Mouse (Mus musculus) intestine, embryonic 14.5 days (tissue): Measurements from ENCODE around the gene Slc22a4. TPM values are rescaled to one million over a fixed set of nuclear protein-coding genes. Genes with fewer than 3 reads are reported as not detected.

Experiments used
- ATAC-seq: fragments of 200-750 bp; cut with Nextera tagmentation; replicated peaks from 2 replicates; pipeline ENCODE4 v1.8.0; 2017; ENCODE audit warnings: low read depth, moderate number of reproducible peaks, moderate TSS enrichment, moderate library complexity; ENCODE audit not compliant: low FRiP score, low TSS enrichment
- DNase-seq: peaks from one replicate; pipeline ENCODE4 v3.0.0-alpha.2; 2018; ENCODE audit warnings: low spot score
- H3K27ac ChIP-seq: fragments of 300-500 bp; sonication (generic); 2 replicates; pipeline ENCODE4 v1.5.1; 2014; ENCODE audit warnings: low read depth, mild to moderate bottlenecking, control low read depth
- H3K27me3 ChIP-seq: fragments of 300-500 bp; sonication (generic); replicated peaks from 2 replicates; pipeline ENCODE4 v1.6.1; 2014; ENCODE audit warnings: low read length, control low read depth; ENCODE audit not compliant: control insufficient read depth, insufficient read depth
- H3K36me3 ChIP-seq: fragments of 300-500 bp; sonication (generic); 2 replicates; pipeline ENCODE4 v1.6.1; 2014; ENCODE audit warnings: low read length, control low read depth; ENCODE audit not compliant: control insufficient read depth, insufficient read depth
- H3K4me1 ChIP-seq: fragments of 300-500 bp; sonication (generic); replicated peaks from 2 replicates; pipeline ENCODE4 v1.6.1; 2014; ENCODE audit warnings: low read length, control low read depth, mixed read lengths; ENCODE audit not compliant: control insufficient read depth, insufficient read depth
- H3K4me2 ChIP-seq: fragments of 300-500 bp; sonication (generic); 2 replicates; pipeline ENCODE4 v1.6.1; 2014; ENCODE audit warnings: low read length
- H3K4me3 ChIP-seq: fragments of 300-500 bp; sonication (generic); 2 replicates; pipeline ENCODE4 v1.5.1; 2014; ENCODE audit warnings: low read depth, low read length, control low read depth, mixed read lengths
- H3K9ac ChIP-seq: fragments of 300-500 bp; sonication (generic); 2 replicates; pipeline ENCODE4 v1.6.1; 2014; ENCODE audit warnings: mild to moderate bottlenecking, low read length
- H3K9me3 ChIP-seq: fragments of 300-500 bp; sonication (generic); 2 replicates; pipeline ENCODE4 v1.6.1; 2016; ENCODE audit warnings: low read length, control low read depth; ENCODE audit not compliant: control insufficient read depth
- whole genome bisulfite sequencing: fragments of 180-500 bp; shearing (Covaris S2); extraction: QIAGEN DNeasy Blood & Tissue Kit; methylation state at CpG from one replicate; pipeline ENCODE4 v1.1.7; 2014; 5-methylcytosine and 5-hydroxymethylcytosine counted together
- polyA plus RNA-seq: library from polyadenylated mRNA; unstranded; fragments of >200 nt; fragmentation: Nextera tagmentation; extraction: Ambion mirVana; gene quantifications from 2 replicates; pipeline ENCODE4 v1.2.1, GENCODE M21; 2014

Gene Slc22a4
- polyA plus RNA-seq, 1 experiment from 2014 or later = 0.18 TPM

DNA sequence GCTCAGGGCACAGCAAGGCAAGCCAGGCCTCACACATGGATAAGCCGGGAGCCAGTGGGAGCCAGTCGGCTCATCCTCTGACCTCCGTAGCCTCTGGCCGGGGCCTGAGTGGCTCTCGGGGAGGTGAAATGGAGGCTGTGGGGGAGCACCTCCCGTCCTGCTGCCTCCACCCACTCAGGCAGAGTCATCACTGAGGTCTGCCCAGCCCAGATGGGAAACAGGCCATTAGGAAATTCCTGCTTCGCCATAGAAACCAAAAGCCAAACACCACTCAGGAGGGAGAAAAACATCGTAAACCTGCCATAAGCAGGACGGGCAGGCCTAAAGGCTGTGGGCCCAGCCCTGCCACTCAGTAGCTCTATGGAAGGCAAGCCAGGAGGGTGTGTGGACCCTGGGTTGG is 32.4 kb upstream of the Slc22a4 start:
- peak overlapping the region; percentile 45; the same call in 1 of the 2 replicates for H3K27ac ChIP-seq
- H3K4me2 ChIP-seq = no peak overlapping the region
- no peak overlapping the region for H3K9ac ChIP-seq
- peaks cover 49% of the 10 kb centered on the region for H3K4me1 ChIP-seq
- H3K4me3 ChIP-seq = no peak overlapping the region
- peak; percentile 48; the same call in 1 of the 2 replicates for ATAC-seq
- whole genome bisulfite sequencing = 17% methylated on average over 9 of the region's 9 CpGs
- no peak for DNase-seq
- no peaks in the 10 kb centered on the region for H3K27me3 ChIP-seq
- peaks cover 17% of the 10 kb centered on the region for H3K36me3 ChIP-seq
- no peaks in the 10 kb centered on the region for H3K9me3 ChIP-seq

DNA sequence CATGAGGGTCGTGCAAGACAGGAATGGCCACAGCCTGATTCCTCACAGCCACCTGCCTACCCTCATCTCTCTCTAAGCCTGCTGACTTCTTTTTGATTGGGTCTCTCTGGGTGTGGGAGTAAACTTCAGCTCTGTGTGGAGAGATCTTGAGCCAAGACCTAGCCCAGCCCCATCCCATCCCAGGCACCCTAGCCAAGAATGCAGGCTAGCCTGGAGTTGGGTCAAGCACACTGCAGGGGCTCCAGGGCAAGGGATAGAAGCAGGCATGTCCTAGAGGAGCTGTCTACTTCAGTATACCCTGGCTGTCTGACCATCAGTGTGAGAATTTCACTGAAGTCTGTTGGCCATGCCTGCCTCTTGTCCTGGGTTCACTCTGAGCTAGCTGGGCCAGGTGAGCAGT is 31.6 kb upstream of the Slc22a4 start:
- Histone ChIP-seq H3K36me3 (peaks cover 21% of the 10 kb centered on the region), H3K27me3 (no peaks in the 10 kb centered on the region), H3K4me3 (no peak overlapping the region), H3K9ac (no peak overlapping the region), H3K4me2 (no peak overlapping the region), H3K4me1 (peaks cover 49% of the 10 kb centered on the region), H3K27ac (peak overlapping the region; percentile 34; the same call in 1 of the 2 replicates), H3K9me3 (no peaks in the 10 kb centered on the region)
- 56% methylated on average over 1 of the region's 1 CpGs for WGBS
- DNase-seq (no peak), ATAC-seq (no peak)

DNA sequence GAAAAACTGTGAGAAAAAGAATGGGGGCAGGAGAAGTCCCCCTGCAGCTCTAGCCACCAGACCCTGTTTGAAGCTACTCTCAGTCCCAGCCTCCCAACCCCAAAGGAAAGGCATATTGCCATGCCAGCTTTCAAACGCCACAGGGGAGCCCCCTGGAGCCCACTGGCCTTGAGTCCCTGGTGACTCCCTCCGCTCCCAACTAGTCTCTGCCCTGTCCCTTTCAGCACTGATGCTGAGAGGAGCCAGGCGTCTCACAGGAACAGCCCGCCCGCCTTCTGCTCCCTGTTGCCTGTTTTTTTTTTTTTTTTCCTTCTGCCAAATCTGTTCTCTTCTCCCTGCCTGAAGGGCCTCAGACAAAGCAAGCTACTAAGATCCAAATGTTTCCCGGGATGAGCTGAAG is 30.8 kb upstream of the Slc22a4 start:
- H3K27me3 ChIP-seq = no peaks in the 10 kb centered on the region
- no peak for DNase-seq
- H3K9ac ChIP-seq = no peak overlapping the region
- WGBS = 24% methylated on average over 6 of the region's 6 CpGs
- no peaks in the 10 kb centered on the region for H3K9me3 ChIP-seq
- peaks cover 21% of the 10 kb centered on the region for H3K36me3 ChIP-seq
- no peak overlapping the region for H3K4me3 ChIP-seq
- H3K27ac ChIP-seq = peak overlapping the region; percentile 62; the same call in 1 of the 2 replicates
- no peak overlapping the region for H3K4me2 ChIP-seq
- peaks cover 44% of the 10 kb centered on the region for H3K4me1 ChIP-seq
- ATAC-seq = no peak

DNA sequence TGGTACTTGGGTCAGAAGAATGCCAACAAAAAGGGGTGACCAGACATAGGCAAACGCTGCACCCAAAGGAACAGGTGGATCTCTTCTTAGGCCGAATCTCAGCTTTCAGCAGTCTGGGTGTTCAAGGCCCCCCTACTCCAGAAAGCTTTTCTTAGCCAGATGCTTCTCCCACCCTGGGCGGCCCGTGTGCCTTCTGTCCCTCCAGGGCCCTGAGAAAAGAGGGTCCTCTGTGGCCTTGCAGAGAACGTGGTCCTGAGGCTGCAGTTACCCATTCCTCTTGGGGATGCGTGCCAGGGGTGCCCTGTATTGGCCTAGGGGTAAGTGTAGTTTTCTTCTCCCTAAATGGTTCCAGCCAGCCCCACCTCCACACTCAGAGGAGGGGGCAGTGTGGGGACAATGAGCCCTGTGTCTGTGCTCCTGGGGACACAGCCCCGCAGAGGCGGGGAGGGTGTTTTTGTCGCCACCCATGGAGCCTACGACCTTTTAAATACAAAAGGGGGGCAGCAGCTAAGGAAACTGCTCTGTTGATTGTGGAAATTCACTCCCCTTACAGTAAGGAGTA is 30.2 kb upstream of the Slc22a4 start:
- Histone ChIP-seq H3K9me3 (no peaks in the 10 kb centered on the region), H3K4me3 (no peak overlapping the region), H3K27ac (0 out of 2 replicates have a peak overlapping the region, but pooled peaks have one; percentile 27), H3K4me2 (no peak overlapping the region), H3K9ac (no peak overlapping the region), H3K36me3 (peaks cover 21% of the 10 kb centered on the region), H3K27me3 (no peaks in the 10 kb centered on the region), H3K4me1 (peaks cover 41% of the 10 kb centered on the region)
- ATAC-seq (no peak), DNase-seq (no peak)
- 54% methylated on average over 10 of the region's 10 CpGs for WGBS

DNA sequence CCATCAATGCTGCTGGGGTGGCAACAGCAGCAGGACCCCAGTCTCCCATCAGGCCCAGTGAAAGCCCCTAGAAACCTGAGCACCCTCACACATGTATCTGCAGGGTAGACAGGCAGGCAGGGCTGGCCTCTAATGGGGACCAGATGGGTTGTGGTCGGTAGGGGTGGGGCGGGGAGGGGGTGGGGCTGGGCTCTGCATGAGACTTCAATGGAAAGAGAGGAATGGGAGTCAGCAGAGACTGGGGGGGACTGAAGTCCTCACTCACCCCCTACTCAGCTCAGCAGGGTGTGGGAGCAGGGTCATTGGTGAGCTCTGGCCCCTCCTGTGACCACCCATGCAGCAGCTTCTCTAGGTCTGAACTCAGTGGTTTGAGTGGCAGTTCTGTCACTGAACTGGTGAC is 29.5 kb upstream of the Slc22a4 start:
- Histone ChIP-seq H3K4me2 (no peak overlapping the region), H3K9ac (no peak overlapping the region), H3K27ac (no peak overlapping the region), H3K4me1 (peaks cover 36% of the 10 kb centered on the region), H3K9me3 (no peaks in the 10 kb centered on the region), H3K4me3 (no peak overlapping the region), H3K27me3 (no peaks in the 10 kb centered on the region), H3K36me3 (peaks cover 21% of the 10 kb centered on the region)
- DNase-seq (no peak), ATAC-seq (no peak)
- WGBS = 22% methylated on average over 2 of the region's 2 CpGs

DNA sequence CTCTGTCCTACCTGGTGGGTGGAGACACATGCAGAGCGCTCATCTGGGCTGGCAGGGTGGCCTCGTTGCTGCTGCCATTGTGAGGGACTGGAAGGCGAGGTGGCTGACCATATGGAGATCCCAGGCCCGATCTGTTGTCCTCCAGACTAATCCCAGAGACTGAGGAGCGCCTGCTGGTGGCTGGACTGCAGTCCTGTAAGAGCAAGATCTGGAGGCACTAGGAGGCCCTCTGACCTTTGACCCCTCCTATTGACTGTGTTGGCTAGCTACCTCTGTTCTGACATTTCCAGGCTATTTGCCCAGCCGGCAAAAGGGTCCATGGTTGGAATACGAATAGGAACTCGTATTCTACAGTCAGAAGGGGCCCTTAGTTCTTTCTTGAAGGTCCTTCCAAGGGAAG is 28.2 kb upstream of the Slc22a4 start:
- Histone ChIP-seq H3K27ac (no peak overlapping the region), H3K36me3 (peaks cover 22% of the 10 kb centered on the region), H3K9me3 (no peaks in the 10 kb centered on the region), H3K4me3 (no peak overlapping the region), H3K9ac (no peak overlapping the region), H3K4me2 (no peak overlapping the region), H3K4me1 (peaks cover 32% of the 10 kb centered on the region), H3K27me3 (no peaks in the 10 kb centered on the region)
- DNase-seq (no peak), ATAC-seq (no peak)
- 47% methylated on average over 8 of the region's 8 CpGs for WGBS

DNA sequence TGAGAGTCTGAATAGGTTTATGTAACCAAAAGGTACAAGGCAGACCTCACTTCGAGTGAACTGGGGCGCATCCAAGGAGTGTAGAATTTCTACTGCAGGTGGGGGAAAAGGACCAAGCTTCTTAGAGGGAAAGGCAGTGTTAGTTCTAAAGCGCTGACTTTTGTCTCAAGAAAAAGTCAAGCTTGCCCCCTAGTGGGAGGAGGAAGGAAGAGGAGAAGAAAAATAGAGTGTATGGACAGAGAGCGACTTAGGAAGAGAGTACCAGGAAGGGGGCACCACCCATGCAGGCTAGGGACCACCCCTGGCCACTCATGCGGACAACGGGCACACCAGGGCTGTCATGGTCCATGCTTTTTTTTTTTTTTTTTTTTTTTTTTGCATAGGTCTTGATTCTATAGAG is 26.4 kb upstream of the Slc22a4 start:
- ATAC-seq (no peak), DNase-seq (no peak)
- Histone ChIP-seq H3K9ac (no peak overlapping the region), H3K4me3 (no peak overlapping the region), H3K4me1 (peaks cover 16% of the 10 kb centered on the region), H3K27ac (no peak overlapping the region), H3K4me2 (no peak overlapping the region), H3K9me3 (no peaks in the 10 kb centered on the region), H3K27me3 (no peaks in the 10 kb centered on the region), H3K36me3 (peaks cover 18% of the 10 kb centered on the region)
- 42% methylated on average over 6 of the region's 6 CpGs for WGBS

DNA sequence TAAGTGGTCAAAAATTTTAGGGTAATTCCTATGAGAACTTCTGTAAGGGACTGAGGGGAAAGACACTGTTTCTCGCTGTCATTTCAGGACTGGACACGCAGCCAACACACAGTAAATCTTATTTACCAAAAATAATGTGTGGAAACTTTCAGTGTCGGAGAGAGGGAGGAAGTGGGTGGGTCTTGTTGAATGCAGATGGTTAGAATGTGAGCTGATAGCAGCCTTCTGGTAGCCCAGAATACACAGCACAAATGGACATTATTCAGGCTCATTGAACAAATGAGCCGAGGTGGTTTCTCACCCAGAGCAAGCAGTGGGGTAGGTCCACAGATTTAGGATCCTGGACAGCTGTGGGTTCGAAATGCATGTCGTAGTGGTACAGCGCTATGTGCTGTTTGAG is 25.2 kb upstream of the Slc22a4 start:
- H3K9me3 ChIP-seq = no peaks in the 10 kb centered on the region
- no peak overlapping the region for H3K4me3 ChIP-seq
- H3K27me3 ChIP-seq = no peaks in the 10 kb centered on the region
- peaks cover 4% of the 10 kb centered on the region; the same call in 1 of the 2 replicates for H3K4me1 ChIP-seq
- WGBS = 86% methylated on average over 7 of the region's 7 CpGs
- no peak overlapping the region for H3K4me2 ChIP-seq
- no peak overlapping the region for H3K9ac ChIP-seq
- H3K27ac ChIP-seq = no peak overlapping the region
- H3K36me3 ChIP-seq = peaks cover 18% of the 10 kb centered on the region
- ATAC-seq = no peak
- no peak for DNase-seq

DNA sequence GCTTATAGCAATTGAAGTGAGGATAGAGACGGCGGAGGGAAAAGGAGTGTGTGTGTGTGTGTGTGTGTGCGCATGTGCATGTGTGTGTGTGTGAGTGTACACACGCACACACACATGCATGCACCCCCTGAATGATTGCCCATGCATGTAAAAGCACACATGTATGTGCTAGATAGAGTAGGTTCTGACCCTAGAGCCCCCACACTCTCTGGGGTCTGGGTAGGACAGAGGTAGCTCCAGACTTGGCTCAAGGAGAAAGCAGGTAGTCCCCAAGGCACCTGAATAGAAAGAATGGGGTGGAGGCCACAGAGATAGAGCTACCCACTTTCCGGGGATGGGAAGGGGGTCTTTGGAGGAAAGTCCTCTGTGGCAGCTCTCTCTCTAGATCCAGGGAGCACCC is 24.2 kb upstream of the Slc22a4 start:
- peaks cover 18% of the 10 kb centered on the region for H3K36me3 ChIP-seq
- no peak overlapping the region for H3K27ac ChIP-seq
- DNase-seq = no peak
- no peak for ATAC-seq
- no peak overlapping the region for H3K9ac ChIP-seq
- H3K4me2 ChIP-seq = no peak overlapping the region
- peaks cover under 1% of the 10 kb centered on the region; the same call in 1 of the 2 replicates for H3K4me1 ChIP-seq
- no peaks in the 10 kb centered on the region for H3K9me3 ChIP-seq
- 94% methylated on average over 5 of the region's 5 CpGs for WGBS
- no peak overlapping the region for H3K4me3 ChIP-seq
- no peaks in the 10 kb centered on the region for H3K27me3 ChIP-seq
